Mouse (Mus musculus) liver, adult 2 months (tissue): ENCODE measurements around the gene Plcb3. TPM values are rescaled to one million over a fixed set of nuclear protein-coding genes. Genes with fewer than 3 reads are reported as not detected.

Source experiments
- DNase-seq: peaks from one replicate; pipeline ENCODE4 v3.0.0-alpha.2; 2011; ENCODE audit warnings: low read depth, low spot score; ENCODE audit errors: extremely low read depth
- H3K27ac ChIP-seq: fragments of 200-500 bp; replicated peaks from 2 replicates; pipeline ENCODE4 v1.5.1; 2012; ENCODE audit warnings: low read depth, mild to moderate bottlenecking, control low read depth, inconsistent platforms, low read length; ENCODE audit not compliant: insufficient read depth
- H3K27me3 ChIP-seq: fragments of 200-500 bp; 2 replicates; pipeline ENCODE4 v1.6.1; 2012; ENCODE audit warnings: mild to moderate bottlenecking, moderate library complexity, low read length, inconsistent platforms; ENCODE audit not compliant: control insufficient read depth, insufficient read depth
- H3K36me3 ChIP-seq: fragments of 200-500 bp; 2 replicates; pipeline ENCODE4 v1.6.1; 2012; ENCODE audit warnings: low read length, inconsistent platforms; ENCODE audit not compliant: control insufficient read depth, insufficient read depth
- H3K4me1 ChIP-seq: fragments of 200-500 bp; 2 replicates; pipeline ENCODE4 v1.6.1; 2011; ENCODE audit warnings: low read length; ENCODE audit not compliant: control insufficient read depth, insufficient read depth
- H3K4me3 ChIP-seq: fragments of 200-500 bp; 2 replicates; pipeline ENCODE4 v1.5.1; 2011; ENCODE audit warnings: low read depth, mild to moderate bottlenecking, control low read depth, low read length, moderate library complexity; ENCODE audit not compliant: insufficient read depth
- H3K79me2 ChIP-seq: fragments of 200-500 bp; 2 replicates; pipeline ENCODE4 v1.6.1; 2012; ENCODE audit warnings: inconsistent platforms, mild to moderate bottlenecking, low read length, moderate library complexity; ENCODE audit not compliant: control insufficient read depth, insufficient read depth
- H3K9ac ChIP-seq: fragments of 200-500 bp; 2 replicates; pipeline ENCODE4 v1.6.1; 2012; ENCODE audit warnings: low read depth, mild to moderate bottlenecking, control low read depth, inconsistent platforms, low read length
- CTCF ChIP-seq: fragments of 200-500 bp; IDR thresholded peaks from 2 replicates; pipeline ENCODE4 v1.5.1; 2011; ENCODE audit warnings: low read depth, low read length, control low read depth
- POLR2A ChIP-seq: fragments of 200-500 bp; IDR thresholded peaks from 2 replicates; pipeline ENCODE4 v1.6.1; 2011; ENCODE audit warnings: low read length, control low read depth; ENCODE audit not compliant: insufficient read depth; ENCODE audit errors: extremely low read depth
- WGBS: fragments of 180-500 bp; shearing (Covaris S2); methylation state at CpG from one replicate; pipeline ENCODE4 v1.1.7; 2018; 5-methylcytosine and 5-hydroxymethylcytosine counted together
- polyA plus RNA-seq: library from polyadenylated mRNA; depleted of rRNA; stranded (reverse); fragments of >200 nt; gene quantifications from 2 replicates; pipeline ENCODE4 v1.2.3, GENCODE M21; 2012
- total RNA-seq: library from RNA; depleted of rRNA; stranded (reverse); fragments of >200 nt; gene quantifications from 2 replicates; pipeline ENCODE4 v1.2.3, GENCODE M21; 2014

The Plcb3 gene
- total and polyA plus RNA-seq, 2 experiments, result 5.9 to 27.6 TPM

DNA sequence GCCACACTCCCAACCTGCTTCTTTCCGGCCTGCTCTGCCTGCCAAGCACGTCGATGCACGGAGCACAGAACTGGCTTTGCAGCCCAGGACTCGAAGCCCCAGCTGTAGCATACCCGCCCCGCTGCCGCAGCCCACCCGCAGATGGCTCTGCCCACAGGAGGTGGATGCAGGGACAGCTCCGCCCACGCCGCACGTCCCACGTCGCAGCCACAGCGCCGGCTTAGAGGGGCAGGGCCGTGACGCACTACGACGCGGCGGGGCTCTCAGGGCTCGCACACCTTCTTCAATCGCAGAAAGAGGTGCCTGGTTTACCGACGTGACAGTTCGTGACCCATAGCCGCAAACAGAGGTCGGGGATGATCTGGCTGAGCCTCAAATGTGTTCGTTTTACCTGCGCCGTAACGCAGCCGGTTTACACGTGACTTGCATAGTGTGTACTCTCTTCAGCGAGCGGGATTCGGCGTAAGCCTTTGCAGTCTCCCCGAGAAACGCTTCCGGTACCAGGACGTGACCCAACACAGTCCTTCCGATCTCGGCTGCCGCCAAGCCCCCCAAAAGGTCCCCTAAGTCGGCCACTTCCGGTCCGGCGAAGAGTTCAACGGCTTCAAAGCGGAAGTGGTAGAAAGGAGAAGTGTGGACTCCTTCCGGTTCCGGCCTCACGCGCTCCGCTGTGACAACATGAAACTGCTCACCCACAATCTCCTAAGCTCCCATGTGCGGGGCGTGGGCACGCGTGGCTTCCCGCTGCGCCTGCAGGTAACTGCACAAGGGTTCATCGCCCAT, 66.6 kb downstream of the Plcb3 start, which contains the start of the genes Trmt112 and Prdx5:
Gene Trmt112 (plus strand): TSS at position 192 of the 783 bp plus-strand sequence.
Gene Prdx5 (minus strand): TSS at position 600 of the 783 bp plus-strand sequence.
- WGBS, result under 1% methylated on average over 65 of the region's 65 CpGs
- H3K27ac ChIP-seq, result peak within 1 kb of the TSS; percentile 96
- H3K4me1 ChIP-seq, result peaks cover 19% of the 10 kb centered on the region
- peak; percentile 85 for DNase-seq
- H3K79me2 ChIP-seq, result peaks cover 6% of the 10 kb centered on the region; the same call in 1 of the 2 replicates
- H3K9ac ChIP-seq, result peak within 1 kb of the TSS; percentile 76
- peak within 1 kb of the TSS; percentile 86 for H3K4me3 ChIP-seq
- no peaks in the 10 kb centered on the region for H3K27me3 ChIP-seq
- TF ChIP-seq POLR2A (peak; percentile 95), CTCF (no peak)
- H3K36me3 ChIP-seq, result peaks cover 17% of the 10 kb centered on the region; the same call in 1 of the 2 replicates

DNA sequence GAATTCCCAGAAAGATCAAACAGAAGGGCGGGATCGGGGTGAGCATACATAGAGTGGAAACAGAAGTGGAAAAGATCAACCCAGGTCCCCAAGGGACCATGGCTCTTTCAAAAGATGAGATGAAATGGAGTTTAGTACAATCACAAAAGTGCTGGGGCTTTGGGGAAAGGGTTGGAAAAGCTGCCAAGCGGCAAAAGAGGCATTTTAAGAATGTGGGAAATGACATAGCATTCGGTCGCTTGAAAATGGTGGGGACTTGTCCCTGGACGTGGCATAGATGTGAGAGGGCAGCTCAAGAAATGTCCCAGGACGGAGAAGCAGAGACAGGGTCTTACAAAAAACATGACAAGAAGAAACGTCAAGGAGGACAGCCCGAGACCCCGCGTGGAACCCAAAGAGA, 67.2 kb downstream of the Plcb3 start:
- WGBS, result 2% methylated on average over 11 of the region's 11 CpGs
- peaks cover 23% of the 10 kb centered on the region for H3K4me1 ChIP-seq
- H3K9ac ChIP-seq, result peak overlapping the region; percentile 74
- H3K27me3 ChIP-seq, result no peaks in the 10 kb centered on the region
- peak overlapping the region; percentile 86 for H3K4me3 ChIP-seq
- peaks cover 3% of the 10 kb centered on the region; the same call in 1 of the 2 replicates for H3K79me2 ChIP-seq
- no peak for DNase-seq
- peak overlapping the region; percentile 83 for H3K27ac ChIP-seq
- TF ChIP-seq CTCF, result no peak
- TF ChIP-seq POLR2A, result no peak
- H3K36me3 ChIP-seq, result peaks cover 17% of the 10 kb centered on the region; the same call in 1 of the 2 replicates

DNA sequence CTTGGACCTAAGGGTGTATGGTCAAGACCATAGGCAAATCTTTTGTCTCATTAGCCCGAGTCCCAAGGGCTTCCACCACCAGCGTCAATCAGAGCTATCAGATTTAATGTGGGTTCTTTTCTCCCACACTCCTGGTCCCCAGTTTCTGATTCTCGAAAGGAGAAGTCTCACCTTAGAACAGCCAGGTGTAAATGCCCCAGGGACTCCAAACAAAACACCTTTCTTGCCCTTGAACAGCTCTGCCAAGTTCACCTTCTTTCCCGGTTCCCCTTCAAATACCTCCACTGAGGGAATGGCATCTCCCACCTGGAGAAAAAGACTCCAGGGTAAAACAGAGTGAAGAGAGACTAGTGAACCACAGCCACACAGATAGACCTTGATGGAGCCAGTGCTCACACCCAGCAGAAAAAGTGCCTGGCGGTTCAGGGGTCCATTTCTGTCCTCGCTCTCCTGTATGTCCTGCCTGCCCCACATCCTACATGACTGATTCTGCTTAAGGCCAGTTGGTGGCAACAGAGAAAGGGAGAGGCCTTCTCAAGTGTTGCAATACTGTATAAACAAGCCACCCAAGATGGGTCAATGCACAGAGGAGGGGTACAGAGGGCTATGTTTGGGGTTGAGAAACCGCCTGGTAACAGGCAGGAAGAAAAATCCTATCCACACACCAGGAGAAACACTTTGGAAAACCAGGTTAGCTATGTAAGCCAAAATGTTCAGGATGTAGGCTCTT, 68.3 kb downstream of the Plcb3 start:
- Histone ChIP-seq H3K79me2 (no peaks in the 10 kb centered on the region), H3K36me3 (peaks cover 13% of the 10 kb centered on the region; the same call in 1 of the 2 replicates), H3K4me3 (peak overlapping the region; percentile 86), H3K4me1 (peaks cover 23% of the 10 kb centered on the region), H3K9ac (peak overlapping the region; percentile 74), H3K27ac (peak overlapping the region; percentile 83), H3K27me3 (no peaks in the 10 kb centered on the region)
- 48% methylated on average over 7 of the region's 7 CpGs for WGBS
- DNase-seq, result peak; percentile 83
- TF ChIP-seq CTCF, result 0 out of 2 replicates have a peak, but pooled peaks have one; percentile 5
- TF ChIP-seq POLR2A, result no peak

- no peak for DNase-seq
- no peak overlapping the region for H3K4me3 ChIP-seq
- no peaks in the 10 kb centered on the region for H3K79me2 ChIP-seq
- WGBS, result 90% methylated on average over 8 of the region's 8 CpGs
- no peak overlapping the region for H3K27ac ChIP-seq
- H3K27me3 ChIP-seq, result no peaks in the 10 kb centered on the region
- H3K9ac ChIP-seq, result no peak overlapping the region
- H3K36me3 ChIP-seq, result peaks cover 10% of the 10 kb centered on the region; the same call in 1 of the 2 replicates
- peaks cover 23% of the 10 kb centered on the region for H3K4me1 ChIP-seq
- TF ChIP-seq CTCF, result no peak
- no peak for TF ChIP-seq POLR2A
Measured at GRCm38 (mm10) chr19:6907094-6907493, 69.2 kb downstream of the Plcb3 start.

GRCm38 (mm10) chr19:6906199-6906598, 70.1 kb downstream of the Plcb3 start:
- Histone ChIP-seq H3K79me2 (no peaks in the 10 kb centered on the region), H3K4me3 (no peak overlapping the region), H3K4me1 (peaks cover 18% of the 10 kb centered on the region), H3K36me3 (peaks cover 8% of the 10 kb centered on the region; the same call in 1 of the 2 replicates), H3K27ac (no peak overlapping the region), H3K27me3 (no peaks in the 10 kb centered on the region), H3K9ac (no peak overlapping the region)
- no peak for DNase-seq
- WGBS, result 53% methylated on average over 3 of the region's 3 CpGs
- no peak for TF ChIP-seq POLR2A
- TF ChIP-seq CTCF, result no peak
